Mouse (Mus musculus) gonadal fat pad, adult 2 months (tissue): ENCODE data around the gene Plekhh3. TPM values are rescaled to one million over a fixed set of nuclear protein-coding genes. Genes with fewer than 3 reads are reported as not detected.

Experiments
- DNase-seq: peaks from one replicate; pipeline ENCODE4 v3.0.0-alpha.2; 2012; ENCODE audit warnings: low read depth
- polyA plus RNA-seq: library from polyadenylated mRNA; depleted of rRNA; stranded (reverse); fragments of >200 nt; gene quantifications from 2 replicates; pipeline ENCODE4 v1.2.3, GENCODE M21; 2012; rRNA removed

The Plekhh3 gene
- 22.7 and 28.6 TPM in 2 replicates for polyA plus RNA-seq

DNA sequence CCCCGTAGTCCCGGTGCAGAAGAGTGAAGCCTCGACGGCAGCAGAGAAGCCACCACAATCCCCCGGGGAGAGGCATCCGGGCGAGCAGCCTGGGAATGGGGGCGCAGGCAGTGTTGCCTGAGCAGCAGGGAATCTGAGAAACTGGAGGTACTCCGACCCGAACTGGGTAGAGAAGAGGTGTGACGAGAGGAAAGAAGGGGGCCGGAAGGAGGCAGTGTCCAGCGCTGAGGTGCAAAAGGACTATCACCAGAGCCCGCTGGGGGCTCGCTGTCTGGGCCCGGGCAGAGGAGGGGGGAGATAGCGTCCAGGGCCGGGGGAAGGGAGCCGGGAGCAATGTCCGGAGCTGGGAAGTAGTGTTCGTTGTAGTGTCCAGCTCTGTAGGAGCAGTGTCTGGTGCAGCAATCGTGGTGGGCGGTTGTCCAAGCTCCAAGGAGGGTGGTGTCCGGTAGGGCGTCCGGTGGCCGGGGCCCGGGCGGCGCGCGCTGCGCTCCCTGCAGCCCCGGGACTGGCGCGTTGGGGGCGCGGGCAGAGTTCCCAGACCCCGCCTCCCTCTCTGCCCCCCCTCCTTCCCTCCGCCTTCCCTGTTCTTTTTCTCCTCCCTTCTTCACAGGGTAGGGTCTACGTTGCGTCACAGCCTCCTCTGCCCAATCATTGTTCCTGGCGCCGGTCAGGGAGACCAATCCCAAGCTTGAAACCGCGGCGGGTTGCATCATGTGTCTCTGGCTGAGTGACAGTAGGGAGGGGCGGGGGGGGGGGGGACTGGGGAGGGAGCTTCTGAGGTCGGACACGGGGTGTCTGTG lies at the start of gene Plekhh3:
TSS of gene Plekhh3 (minus strand) at position 541 of the 800 bp plus-strand sequence.
- DNase-seq, result no peak

GRCm38 (mm10) chr11:101220853-101221252 lies 49.7 kb upstream of the Plekhh3 start:
- no peak for DNase-seq

- DNase-seq, result no peak
Measured at GRCm38 (mm10) chr11:101218436-101219055, 47.4 kb upstream of the Plekhh3 start.

DNA sequence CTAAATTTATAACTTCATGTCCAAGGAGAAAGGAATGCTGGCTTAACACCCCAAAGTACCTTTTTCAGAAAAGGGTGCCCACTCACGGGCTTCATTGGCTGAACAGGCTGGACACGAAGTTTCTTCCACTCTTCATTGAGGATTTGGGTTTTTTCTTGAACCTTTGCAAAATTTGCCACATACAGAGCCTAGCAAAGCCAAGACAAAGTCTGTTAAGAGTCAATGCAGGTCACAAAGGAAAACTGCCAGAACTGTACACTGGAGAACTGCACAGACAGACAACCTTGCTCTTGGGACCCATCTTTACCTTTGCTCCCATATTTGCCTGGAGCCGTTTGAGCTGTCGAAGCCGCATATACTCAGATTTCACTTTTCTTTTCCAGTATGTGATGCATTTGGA lies 45.8 kb upstream of the Plekhh3 start:
- no peak for DNase-seq

- no peak for DNase-seq
Measured at GRCm38 (mm10) chr11:101211970-101212369, 40.8 kb upstream of the Plekhh3 start.

- DNase-seq, result no peak
Measured at GRCm38 (mm10) chr11:101200986-101201385, 29.8 kb upstream of the Plekhh3 start.

- no peak for DNase-seq
Measured at GRCm38 (mm10) chr11:101199555-101199954, 28.4 kb upstream of the Plekhh3 start.

- no peak for DNase-seq
Measured at GRCm38 (mm10) chr11:101196175-101196574, 25.0 kb upstream of the Plekhh3 start.

- no peak for DNase-seq
Measured at GRCm38 (mm10) chr11:101195571-101195970, 24.4 kb upstream of the Plekhh3 start.

DNA sequence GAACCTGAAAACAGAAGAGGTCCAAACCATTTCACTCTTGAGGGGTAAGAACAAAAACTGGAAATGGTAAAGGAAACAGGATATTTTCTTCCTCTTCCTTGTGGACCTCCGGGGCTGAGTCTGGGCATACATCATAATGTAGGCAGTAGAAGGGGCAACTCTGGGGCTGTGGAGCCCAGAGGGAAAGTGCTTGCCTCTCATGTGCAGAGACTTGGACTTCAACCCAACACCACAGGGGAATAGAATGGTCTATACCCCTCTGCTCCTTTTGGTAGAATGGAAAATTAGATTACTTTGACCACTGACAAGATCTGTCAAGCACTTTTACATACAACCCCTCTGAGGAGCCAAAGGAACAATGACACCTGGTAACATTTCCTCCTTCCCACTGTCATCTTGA lies 23.9 kb upstream of the Plekhh3 start:
- no peak for DNase-seq

GRCm38 (mm10) chr11:101194643-101195042 lies 23.5 kb upstream of the Plekhh3 start:
- DNase-seq, result no peak

DNA sequence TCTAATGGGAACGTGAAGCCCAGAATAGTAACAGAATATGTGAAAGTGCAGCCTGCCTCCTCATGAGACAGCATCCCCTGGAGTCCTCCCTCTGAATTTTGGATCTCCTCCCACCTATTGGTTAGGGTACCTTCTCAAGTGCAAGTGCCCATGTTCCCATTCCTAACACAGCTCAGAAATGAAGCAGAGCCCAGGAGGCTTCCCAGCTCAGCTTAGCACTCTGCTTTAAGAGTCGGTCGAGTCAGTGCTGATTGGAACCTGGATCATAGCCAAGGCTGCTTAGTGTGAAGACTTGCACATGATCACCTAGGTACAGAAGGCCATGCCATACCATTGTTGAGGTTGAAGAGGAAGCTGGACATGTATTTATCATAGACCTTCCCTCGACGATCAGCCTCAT lies 23.0 kb upstream of the Plekhh3 start:
- DNase-seq, result no peak

DNA sequence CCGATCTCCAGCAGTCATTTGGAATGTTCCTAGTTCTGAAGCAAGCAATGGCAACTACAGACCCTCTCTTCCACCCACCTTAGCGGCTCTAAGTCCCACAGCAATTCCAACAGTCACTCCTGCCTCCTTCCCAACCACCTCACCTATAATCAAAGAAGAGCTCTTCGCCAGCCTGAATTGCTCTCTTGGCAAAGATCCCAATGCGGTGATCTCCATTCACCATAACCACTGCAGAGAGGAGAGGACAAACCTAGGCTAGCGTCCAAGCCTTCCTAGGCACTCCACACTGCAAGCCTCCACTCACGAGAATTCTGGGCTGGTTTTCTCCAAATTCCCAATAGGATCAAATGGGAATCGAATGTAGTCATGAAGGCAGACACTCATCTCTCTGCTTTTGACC lies 21.9 kb upstream of the Plekhh3 start:
- DNase-seq, result no peak

- no peak for DNase-seq
Measured at GRCm38 (mm10) chr11:101192646-101193045, 21.5 kb upstream of the Plekhh3 start.

GRCm38 (mm10) chr11:101191919-101192470 lies 20.8 kb upstream of the Plekhh3 start:
- DNase-seq, result no peak

DNA sequence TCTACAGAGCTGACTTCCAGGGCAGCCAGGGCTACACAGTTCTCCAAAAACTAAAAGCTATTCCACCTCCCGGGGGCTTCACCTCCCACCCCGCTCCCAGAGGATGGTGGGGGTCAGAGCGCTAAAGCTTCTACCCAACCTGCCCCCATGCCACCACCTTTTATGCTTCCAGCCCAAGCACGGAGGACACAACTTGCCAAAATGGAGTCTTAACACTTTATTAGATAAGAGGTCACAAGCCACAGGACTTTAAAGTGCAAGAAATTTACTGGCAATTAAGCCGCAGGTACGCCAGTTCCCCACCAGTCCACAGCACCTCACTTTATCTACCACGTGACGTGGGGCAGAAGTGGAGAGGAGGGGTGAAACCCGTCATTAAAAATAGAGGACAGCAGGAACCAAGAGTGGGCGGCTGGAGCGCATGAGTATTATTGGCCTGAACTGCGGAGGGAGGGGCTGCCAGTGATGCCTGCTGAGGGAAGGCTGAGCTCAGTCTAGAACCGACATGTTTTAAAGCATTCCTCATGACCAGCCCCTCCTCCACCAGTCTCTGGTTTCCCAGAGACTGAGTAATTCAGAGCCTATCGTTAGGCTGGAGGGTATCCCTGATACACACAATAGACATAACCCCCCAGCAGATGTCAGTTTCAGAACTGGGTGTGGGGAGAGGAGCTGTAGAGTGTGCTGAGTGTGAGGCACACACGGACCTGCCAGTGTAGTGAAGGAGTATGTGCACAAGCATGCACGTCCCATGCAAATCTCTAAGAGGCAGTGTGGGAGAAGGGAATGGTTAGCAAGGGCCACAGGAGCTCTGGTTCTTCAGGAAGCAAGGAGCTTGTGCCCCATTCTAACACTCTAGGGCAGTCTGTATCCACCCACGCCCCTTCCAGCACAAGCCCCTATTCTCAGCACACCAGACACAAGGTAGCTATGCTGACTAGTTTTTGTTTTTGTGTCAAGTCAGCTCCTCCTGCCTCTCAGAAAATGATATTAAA lies 20.1 kb upstream of the Plekhh3 start:
- DNase-seq, result no peak

- no peak for DNase-seq
Measured at GRCm38 (mm10) chr11:101190181-101190912, 19.2 kb upstream of the Plekhh3 start.

DNA sequence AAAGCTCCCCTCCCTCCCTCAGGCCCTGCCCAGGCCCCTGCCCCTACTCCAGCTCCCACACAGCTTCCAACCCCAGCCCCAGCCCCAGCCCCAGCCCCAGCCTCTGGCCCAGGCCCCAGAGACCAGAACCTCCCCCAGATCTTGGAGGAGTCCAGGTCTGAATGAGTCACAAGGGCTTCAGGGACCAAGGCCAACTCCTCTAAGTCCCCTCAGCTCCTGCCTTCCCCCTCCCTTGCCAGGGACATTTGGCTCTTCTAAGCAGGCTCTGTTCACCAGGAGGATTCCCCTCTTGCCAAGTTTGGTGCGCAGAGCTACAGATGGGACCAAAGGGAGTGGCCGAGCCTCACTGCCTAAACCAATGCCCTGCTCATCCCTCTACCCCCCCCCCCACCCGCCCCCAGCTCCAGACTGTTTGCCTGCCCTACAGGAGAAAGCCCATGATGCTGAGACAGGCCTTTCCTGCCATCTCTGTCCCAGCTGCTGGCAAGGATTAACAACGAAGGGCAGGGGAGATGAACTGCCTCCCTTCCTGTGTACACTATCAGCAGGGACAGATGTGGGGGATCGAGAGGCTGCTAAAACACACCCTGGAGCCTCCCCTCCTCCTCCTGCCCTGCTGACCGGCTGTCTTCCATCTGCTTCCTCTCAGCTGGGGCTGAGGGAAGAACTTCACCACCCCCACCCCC lies 18.5 kb upstream of the Plekhh3 start:
- DNase-seq, result no peak

DNA sequence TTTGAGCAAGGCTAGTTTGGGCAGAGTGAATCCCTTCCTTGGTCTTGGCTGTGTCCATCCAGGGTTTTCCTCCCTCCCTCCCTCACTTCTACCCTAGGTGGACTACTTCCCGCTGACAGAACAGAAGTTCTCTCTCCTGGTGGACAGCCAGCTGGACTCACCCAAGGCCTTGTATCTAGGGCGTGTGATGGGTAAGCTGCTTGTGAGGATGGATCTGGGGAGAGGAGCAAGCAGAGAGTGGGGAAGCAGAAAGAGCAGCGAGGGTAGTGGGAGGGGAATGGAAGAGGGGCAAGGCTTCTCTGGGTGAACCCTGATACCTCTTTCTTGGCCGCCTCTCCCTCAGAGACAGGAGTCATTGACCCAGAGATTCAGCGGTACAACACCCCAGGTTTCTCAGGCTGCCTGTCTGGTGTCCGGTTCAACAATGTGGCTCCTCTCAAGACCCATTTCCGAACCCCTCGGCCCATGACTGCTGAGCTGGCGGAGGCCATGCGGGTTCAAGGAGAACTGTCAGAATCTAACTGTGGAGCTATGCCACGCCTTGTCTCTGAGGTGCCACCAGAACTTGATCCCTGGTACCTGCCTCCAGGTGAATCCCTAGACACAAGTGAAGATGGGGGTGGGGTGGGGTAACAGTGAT lies 17.1 kb upstream of the Plekhh3 start:
- DNase-seq, result no peak

GRCm38 (mm10) chr11:101187541-101187940 lies 16.4 kb upstream of the Plekhh3 start:
- DNase-seq, result no peak
